Mouse (Mus musculus) embryonic facial prominence, embryonic 11.5 days (tissue): Measurements from ENCODE around the gene Iqgap2. TPM values are rescaled to one million over a fixed set of nuclear protein-coding genes. Genes with fewer than 3 reads are reported as not detected.

Experiments
- ATAC-seq: fragments of 200-750 bp; cut with Nextera tagmentation; replicated peaks from 2 replicates; pipeline ENCODE4 v1.8.0; 2017; ENCODE audit warnings: low read depth; ENCODE audit not compliant: insufficient number of reproducible peaks, low FRiP score, low TSS enrichment
- DNase-seq: peaks from one replicate; pipeline ENCODE4 v3.0.0-alpha.2; 2015; ENCODE audit warnings: low spot score
- H3K27ac ChIP-seq: fragments of 300-500 bp; sonication (generic); replicated peaks from 2 replicates; pipeline ENCODE4 v1.5.1; 2014; ENCODE audit warnings: mild to moderate bottlenecking, low read depth, low read length, control low read depth
- H3K27me3 ChIP-seq: fragments of 300-500 bp; sonication (generic); 2 replicates; pipeline ENCODE4 v1.6.1; 2014; ENCODE audit warnings: mild to moderate bottlenecking, low read length, moderate library complexity, mixed read lengths; ENCODE audit not compliant: control insufficient read depth, insufficient read depth
- H3K36me3 ChIP-seq: fragments of 300-500 bp; sonication (generic); replicated peaks from 2 replicates; pipeline ENCODE4 v1.6.1; 2014; ENCODE audit warnings: low read depth, mild to moderate bottlenecking, low read length, moderate library complexity, mixed read lengths; ENCODE audit not compliant: control insufficient read depth, insufficient read depth
- H3K4me1 ChIP-seq: fragments of 300-500 bp; sonication (generic); 2 replicates; pipeline ENCODE4 v1.6.1; 2014; ENCODE audit warnings: low read length, mixed read lengths; ENCODE audit not compliant: control insufficient read depth, insufficient read depth
- H3K4me2 ChIP-seq: fragments of 300-500 bp; sonication (generic); 2 replicates; pipeline ENCODE4 v1.6.1; 2014; ENCODE audit warnings: low read depth, mild to moderate bottlenecking, control low read depth, low read length, moderate library complexity
- H3K4me3 ChIP-seq: fragments of 300-500 bp; sonication (generic); 2 replicates; pipeline ENCODE4 v1.5.1; 2014; ENCODE audit warnings: low read depth, low read length, control low read depth
- H3K9ac ChIP-seq: fragments of 300-500 bp; sonication (generic); replicated peaks from 2 replicates; pipeline ENCODE4 v1.6.1; 2014; ENCODE audit warnings: mild to moderate bottlenecking, control low read depth, low read length
- H3K9me3 ChIP-seq: fragments of 300-500 bp; sonication (generic); replicated peaks from 2 replicates; pipeline ENCODE4 v1.6.1; 2016; ENCODE audit warnings: mild to moderate bottlenecking, low read length, inconsistent platforms, mixed read lengths; ENCODE audit not compliant: control insufficient read depth
- WGBS: fragments of 180-500 bp; shearing (Covaris S2); extraction: QIAGEN DNeasy Blood & Tissue Kit; methylation state at CpG from one replicate; pipeline ENCODE4 v1.1.7; 2014; 5-methylcytosine and 5-hydroxymethylcytosine counted together
- polyA plus RNA-seq: library from polyadenylated mRNA; unstranded; fragments of >200 nt; fragmentation: Nextera tagmentation; extraction: Ambion mirVana; gene quantifications from 2 replicates; pipeline ENCODE4 v1.2.1, GENCODE M21; 2014

Gene Iqgap2
- polyA plus RNA-seq, 1 experiment from 2014 or later, result 16.3 TPM

DNA sequence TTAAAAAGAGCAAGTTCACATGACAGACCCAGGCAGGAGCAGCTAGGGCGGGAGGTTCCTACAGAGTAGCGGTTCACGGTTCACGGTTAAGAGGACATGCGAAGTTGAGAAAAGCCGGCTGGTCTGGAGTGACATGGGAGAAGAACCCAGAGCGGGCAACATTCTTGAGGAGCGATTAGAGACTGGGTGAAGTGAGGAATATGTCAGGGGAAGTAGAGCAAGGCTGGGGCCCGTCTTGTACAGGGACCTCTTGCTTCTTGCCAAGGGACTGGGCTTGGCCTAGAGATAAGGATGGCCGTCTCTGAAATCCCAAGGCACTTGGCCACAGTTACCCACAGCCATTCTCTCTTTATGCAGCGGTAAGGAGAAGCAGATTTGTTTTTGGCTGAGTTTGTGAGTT is 275.2 kb downstream of the Iqgap2 start:
- WGBS, result 68% methylated on average over 11 of the region's 11 CpGs
- Histone ChIP-seq H3K4me1 (peaks cover 6% of the 10 kb centered on the region; the same call in 1 of the 2 replicates), H3K4me3 (peak overlapping the region; percentile 87), H3K9me3 (no peaks in the 10 kb centered on the region), H3K27me3 (no peaks in the 10 kb centered on the region), H3K4me2 (peak overlapping the region; percentile 65), H3K27ac (no peak overlapping the region; the same call in 1 of the 2 replicates), H3K36me3 (no peaks in the 10 kb centered on the region), H3K9ac (peak overlapping the region; percentile 91)
- no peak for ATAC-seq
- peak; percentile 28 for DNase-seq

DNA sequence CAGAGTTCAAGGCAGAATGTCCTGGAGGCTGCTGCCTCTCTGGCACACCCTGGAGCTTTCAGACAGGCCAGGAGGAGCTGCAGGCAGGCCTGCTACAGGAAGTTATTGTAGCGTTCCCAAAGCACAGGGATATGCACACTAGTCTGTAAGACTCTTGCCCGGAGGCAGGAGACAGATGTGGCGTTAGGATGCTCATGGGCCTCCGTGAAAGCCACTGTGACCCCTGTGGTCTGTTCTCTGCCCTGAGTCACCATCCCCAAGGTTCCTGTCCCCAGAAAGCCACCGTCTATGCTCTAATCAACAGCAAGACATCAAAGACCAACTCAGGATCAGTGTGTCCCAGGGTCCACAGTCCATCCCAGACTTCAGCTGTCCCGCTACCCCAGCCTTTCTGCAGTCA is 277.0 kb downstream of the Iqgap2 start:
- H3K27ac ChIP-seq, result no peak overlapping the region
- H3K36me3 ChIP-seq, result no peaks in the 10 kb centered on the region
- WGBS, result 43% methylated on average over 6 of the region's 6 CpGs
- DNase-seq, result no peak
- peaks cover 6% of the 10 kb centered on the region; the same call in 1 of the 2 replicates for H3K4me1 ChIP-seq
- no peak overlapping the region for H3K4me2 ChIP-seq
- no peaks in the 10 kb centered on the region for H3K27me3 ChIP-seq
- no peak overlapping the region for H3K9ac ChIP-seq
- H3K9me3 ChIP-seq, result no peaks in the 10 kb centered on the region
- H3K4me3 ChIP-seq, result no peak overlapping the region
- no peak for ATAC-seq

DNA sequence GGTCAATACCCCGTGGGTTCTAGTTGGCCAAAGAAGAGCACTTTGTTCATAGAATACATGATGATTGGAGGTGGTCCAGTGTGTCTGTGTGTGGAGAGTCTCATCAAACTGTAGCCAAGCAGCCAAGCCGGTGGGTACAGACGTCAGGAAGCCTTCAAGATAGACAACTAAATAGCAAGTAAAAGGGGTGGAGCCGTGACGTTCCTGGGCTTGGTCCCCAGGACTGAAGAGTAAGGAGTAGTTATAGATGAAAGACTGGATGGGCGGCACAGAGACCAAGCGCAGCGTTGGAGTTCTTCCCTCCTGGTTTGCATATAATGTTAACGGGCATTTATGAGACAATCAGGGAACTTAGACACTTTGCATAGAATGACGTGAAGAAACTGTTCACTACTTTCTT is 279.5 kb downstream of the Iqgap2 start:
- no peaks in the 10 kb centered on the region for H3K27me3 ChIP-seq

DNA sequence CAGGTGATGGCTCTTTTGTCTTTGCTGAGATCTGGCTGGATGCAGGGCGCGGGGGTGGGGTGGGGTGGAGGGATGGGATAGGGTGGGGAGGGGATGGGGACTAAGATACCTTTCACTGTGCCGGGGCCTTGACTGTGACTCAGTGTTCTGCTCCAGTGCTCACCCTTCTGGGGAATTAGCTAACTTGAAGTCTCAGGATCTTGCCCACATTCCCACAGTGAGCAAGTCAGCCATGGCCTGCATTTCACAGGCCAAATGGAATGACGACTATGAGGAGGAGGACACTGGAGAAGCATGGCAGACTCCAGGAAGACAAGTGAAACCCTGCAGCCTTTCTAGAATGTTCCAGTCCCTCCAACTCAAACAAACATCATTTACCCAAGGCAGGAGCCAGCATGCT is 280.0 kb downstream of the Iqgap2 start:
- Histone ChIP-seq H3K9me3 (no peaks in the 10 kb centered on the region), H3K4me1 (peaks cover 6% of the 10 kb centered on the region; the same call in 1 of the 2 replicates), H3K9ac (no peak overlapping the region), H3K36me3 (no peaks in the 10 kb centered on the region), H3K4me3 (no peak overlapping the region), H3K4me2 (no peak overlapping the region), H3K27ac (no peak overlapping the region), H3K27me3 (no peaks in the 10 kb centered on the region)
- DNase-seq (no peak), ATAC-seq (no peak)
- WGBS, result 83% methylated on average over 4 of the region's 4 CpGs

More for the DNA sequence above, 279.5 kb downstream of the Iqgap2 start:
- 89% methylated on average over 10 of the region's 10 CpGs for WGBS
- Histone ChIP-seq H3K27ac (no peak overlapping the region), H3K9ac (no peak overlapping the region), H3K36me3 (no peaks in the 10 kb centered on the region), H3K4me1 (peaks cover 6% of the 10 kb centered on the region; the same call in 1 of the 2 replicates), H3K4me3 (no peak overlapping the region), H3K4me2 (no peak overlapping the region), H3K9me3 (no peaks in the 10 kb centered on the region)
- DNase-seq (no peak), ATAC-seq (no peak)

DNA sequence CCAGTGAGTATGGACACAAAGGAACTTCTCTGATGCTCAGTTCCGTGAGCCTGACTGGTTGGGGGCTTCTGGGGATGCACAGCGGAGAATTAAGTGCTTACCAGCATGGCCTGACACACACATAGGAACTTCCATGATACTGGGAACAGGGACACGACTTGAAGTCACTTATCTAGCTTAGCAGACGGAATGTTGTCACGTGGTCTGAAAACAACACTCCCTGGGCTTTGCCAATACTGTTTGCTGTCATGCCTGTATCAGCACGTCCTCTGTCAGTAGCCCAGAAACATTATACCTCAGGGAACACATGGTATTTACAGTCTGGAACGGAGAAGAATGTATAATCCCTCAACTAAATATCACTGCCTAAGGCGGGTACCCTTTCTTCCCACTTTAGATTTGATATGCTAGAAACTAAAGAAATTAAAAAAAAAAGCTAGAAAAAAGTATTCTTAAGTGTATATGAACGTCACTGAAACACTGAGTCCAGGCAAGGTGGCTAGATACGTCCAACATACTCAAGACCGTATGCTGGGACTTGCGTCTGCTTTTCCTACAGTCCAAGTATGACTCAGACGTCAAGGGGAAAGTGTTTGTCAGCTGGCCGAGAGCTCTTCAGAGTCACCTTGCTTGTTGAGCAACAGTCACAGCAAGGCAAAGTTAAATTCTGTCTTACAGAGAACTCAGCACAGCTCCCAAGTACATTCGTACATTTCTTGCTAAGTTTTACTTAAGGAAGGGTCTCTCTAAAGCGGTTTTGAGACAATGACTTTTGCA is 280.7 kb downstream of the Iqgap2 start:
- Histone ChIP-seq H3K4me1 (0 out of 2 replicates have a peak, but pooled peaks cover 1% of the 10 kb centered on the region), H3K36me3 (no peaks in the 10 kb centered on the region), H3K27ac (no peak overlapping the region), H3K9me3 (no peaks in the 10 kb centered on the region), H3K4me2 (no peak overlapping the region), H3K9ac (no peak overlapping the region), H3K4me3 (no peak overlapping the region), H3K27me3 (no peaks in the 10 kb centered on the region)
- DNase-seq, result peak; percentile 35
- WGBS, result 88% methylated on average over 16 of the region's 16 CpGs
- ATAC-seq, result no peak

DNA sequence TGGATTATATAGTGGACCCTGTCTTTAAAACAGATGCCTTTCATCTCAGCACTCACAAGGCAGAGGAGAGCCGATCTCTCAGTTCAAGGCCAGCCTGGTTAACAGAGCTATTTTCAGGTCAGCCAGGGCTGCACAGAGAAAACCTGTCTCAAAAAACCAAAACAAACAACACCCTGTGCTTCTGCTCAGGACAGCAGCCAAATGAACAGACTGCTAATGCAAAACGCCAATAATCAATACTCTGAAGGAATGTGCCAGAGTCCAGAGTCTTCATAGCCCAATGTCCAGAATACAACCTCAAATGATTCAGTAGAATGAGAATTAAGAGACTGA is 282.7 kb downstream of the Iqgap2 start:
- H3K4me3 ChIP-seq, result no peak overlapping the region
- H3K36me3 ChIP-seq, result peaks cover 2% of the 10 kb centered on the region
- no peak overlapping the region for H3K27ac ChIP-seq
- H3K4me2 ChIP-seq, result no peak overlapping the region
- ATAC-seq (no peak), DNase-seq (no peak)
- H3K4me1 ChIP-seq, result no peaks in the 10 kb centered on the region
- WGBS, result 91% methylated on average over 2 of the region's 2 CpGs
- H3K9me3 ChIP-seq, result no peaks in the 10 kb centered on the region
- H3K27me3 ChIP-seq, result no peaks in the 10 kb centered on the region
- H3K9ac ChIP-seq, result no peak overlapping the region

DNA sequence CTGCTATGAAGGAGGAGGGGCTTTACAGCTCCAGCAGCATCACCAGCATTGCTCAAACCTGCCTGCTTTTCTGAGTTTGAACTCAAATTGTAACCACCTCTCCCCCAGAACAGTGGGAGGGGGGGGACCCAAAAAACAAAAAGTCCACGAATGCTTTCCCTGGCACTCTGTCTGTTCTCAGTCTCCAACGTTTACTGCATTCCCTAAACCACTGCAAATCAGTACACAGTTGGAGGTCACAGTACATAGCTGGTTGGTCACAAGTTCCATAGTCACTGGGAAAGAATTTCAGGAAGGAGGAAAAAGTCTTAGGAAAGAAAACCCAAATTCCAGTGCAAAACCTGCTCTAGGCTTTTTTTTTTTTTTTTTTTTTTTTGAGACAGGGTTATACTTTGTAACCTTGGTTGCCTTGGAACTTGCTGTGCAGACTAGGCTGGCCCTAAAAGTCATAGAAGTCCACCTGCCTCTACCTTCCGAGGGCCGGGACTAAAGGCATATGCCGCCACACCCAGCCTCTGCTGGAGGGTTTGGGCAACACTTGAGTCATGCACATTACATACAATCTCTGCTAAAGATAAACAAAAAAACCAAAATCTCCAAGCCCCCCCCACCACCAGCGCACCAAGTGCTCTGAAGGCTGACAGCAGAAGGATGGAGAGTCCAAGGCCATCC is 283.2 kb downstream of the Iqgap2 start:
- Histone ChIP-seq H3K27ac (no peak overlapping the region), H3K4me1 (no peaks in the 10 kb centered on the region), H3K9ac (no peak overlapping the region), H3K36me3 (peaks cover 7% of the 10 kb centered on the region), H3K27me3 (no peaks in the 10 kb centered on the region), H3K4me2 (no peak overlapping the region), H3K4me3 (no peak overlapping the region), H3K9me3 (no peaks in the 10 kb centered on the region)
- no peak for ATAC-seq
- DNase-seq, result no peak
- WGBS, result 85% methylated on average over 6 of the region's 6 CpGs

DNA sequence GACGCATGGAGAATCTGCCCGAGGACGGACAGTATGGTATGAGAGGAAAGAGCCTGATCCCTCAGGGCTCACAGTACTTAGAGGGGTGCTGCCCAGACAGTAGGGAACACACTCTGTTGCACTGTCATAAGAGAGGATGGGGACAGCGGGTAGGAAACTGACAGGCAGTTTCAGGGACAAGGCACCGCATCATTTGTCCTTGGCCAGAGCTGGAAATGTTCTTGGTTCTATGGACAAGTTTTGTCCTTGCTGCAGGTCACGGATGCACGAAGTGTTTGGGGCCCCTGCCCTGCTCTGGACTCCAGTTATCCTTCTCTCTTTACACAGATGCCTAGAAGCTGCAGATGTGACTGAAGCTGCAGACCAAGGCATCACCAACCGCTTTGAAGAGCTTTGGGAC is 284.7 kb downstream of the Iqgap2 start:
- no peak overlapping the region for H3K4me3 ChIP-seq
- H3K9me3 ChIP-seq, result no peaks in the 10 kb centered on the region
- H3K36me3 ChIP-seq, result peaks cover 13% of the 10 kb centered on the region
- 93% methylated on average over 8 of the region's 8 CpGs for WGBS
- no peaks in the 10 kb centered on the region for H3K27me3 ChIP-seq
- DNase-seq, result no peak
- no peak overlapping the region for H3K27ac ChIP-seq
- ATAC-seq, result no peak
- no peak overlapping the region for H3K9ac ChIP-seq
- H3K4me1 ChIP-seq, result no peaks in the 10 kb centered on the region
- no peak overlapping the region for H3K4me2 ChIP-seq
